Mouse (Mus musculus) heart, embryonic 11.5 days (tissue): ENCODE measurements around the gene Zfp219. TPM values are rescaled to one million over a fixed set of nuclear protein-coding genes. Genes with fewer than 3 reads are reported as not detected.

Source experiments
- ATAC-seq: fragments of 200-750 bp; cut with Nextera tagmentation; replicated peaks from 2 replicates; pipeline ENCODE4 v1.8.0; 2017; ENCODE audit warnings: moderate library complexity; ENCODE audit not compliant: insufficient number of reproducible peaks, low FRiP score, low TSS enrichment
- H3K27ac ChIP-seq: fragments of 300-500 bp; sonication (generic); 2 replicates; pipeline ENCODE4 v1.5.1; 2014; ENCODE audit warnings: mild to moderate bottlenecking, low read depth, low read length
- H3K27me3 ChIP-seq: fragments of 300-500 bp; sonication (generic); 2 replicates; pipeline ENCODE4 v1.6.1; 2014; ENCODE audit warnings: mild to moderate bottlenecking, low read length, mixed read lengths; ENCODE audit not compliant: control insufficient read depth, insufficient read depth
- H3K36me3 ChIP-seq: fragments of 300-500 bp; sonication (generic); 2 replicates; pipeline ENCODE4 v1.6.1; 2014; ENCODE audit warnings: mild to moderate bottlenecking, low read length, moderate library complexity, mixed read lengths; ENCODE audit not compliant: control insufficient read depth, insufficient read depth
- H3K4me1 ChIP-seq: fragments of 300-500 bp; sonication (generic); 2 replicates; pipeline ENCODE4 v1.6.1; 2014; ENCODE audit warnings: low read length; ENCODE audit not compliant: control insufficient read depth, insufficient read depth
- H3K4me2 ChIP-seq: fragments of 300-500 bp; sonication (generic); 2 replicates; pipeline ENCODE4 v1.6.1; 2014; ENCODE audit warnings: mild to moderate bottlenecking, moderate library complexity
- H3K4me3 ChIP-seq: fragments of 300-500 bp; sonication (generic); 2 replicates; pipeline ENCODE4 v1.5.1; 2014; ENCODE audit warnings: low read depth, low read length
- H3K9ac ChIP-seq: fragments of 300-500 bp; sonication (generic); 2 replicates; pipeline ENCODE4 v1.6.1; 2014; ENCODE audit warnings: mild to moderate bottlenecking, low read depth, low read length, moderate library complexity
- H3K9me3 ChIP-seq: fragments of 300-500 bp; sonication (generic); replicated peaks from 2 replicates; pipeline ENCODE4 v1.6.1; 2016; ENCODE audit warnings: low read length; ENCODE audit not compliant: control insufficient read depth
- WGBS: fragments of 180-500 bp; shearing (Covaris S2); extraction: QIAGEN DNeasy Blood & Tissue Kit; methylation state at CpG from one replicate; pipeline ENCODE4 v1.1.7; 2014; ENCODE audit not compliant: insufficient replicate concordance; 5-methylcytosine and 5-hydroxymethylcytosine counted together
- polyA plus RNA-seq: library from polyadenylated mRNA; unstranded; fragments of >200 nt; fragmentation: Nextera tagmentation; extraction: Ambion mirVana; gene quantifications from 2 replicates; pipeline ENCODE4 v1.2.1, GENCODE M21; 2014

Zfp219 gene
- polyA plus RNA-seq, 1 experiment from 2014 or later = 22.0 TPM

DNA sequence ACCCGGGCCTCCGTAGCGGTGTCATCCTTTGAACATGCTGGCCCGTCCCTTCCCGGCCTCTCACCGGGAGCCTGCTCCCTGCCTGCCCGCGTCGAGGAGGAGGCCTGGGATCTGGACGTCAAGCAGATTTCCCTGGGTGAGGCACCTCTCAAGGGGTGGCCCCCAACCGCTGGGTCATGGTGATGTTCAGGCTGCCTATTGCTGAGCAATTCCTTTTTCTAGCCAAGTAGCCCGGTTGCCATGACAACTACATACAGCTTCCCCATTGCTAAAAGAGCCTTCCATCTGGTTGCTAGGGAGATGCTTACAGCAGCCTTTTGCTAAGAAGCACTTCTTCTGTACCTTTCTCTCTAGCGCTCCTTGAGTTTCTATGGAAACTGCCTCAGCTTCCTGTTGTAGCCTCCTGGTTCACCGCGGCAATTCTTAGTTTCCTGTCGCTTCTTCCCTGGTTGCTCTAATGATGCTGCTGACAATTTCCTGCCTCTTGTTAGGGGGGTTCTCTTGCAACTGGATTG is 16.5 kb downstream of the Zfp219 start:
- peaks cover 25% of the 10 kb centered on the region for H3K4me1 ChIP-seq
- H3K27me3 ChIP-seq = no peaks in the 10 kb centered on the region
- H3K9ac ChIP-seq = no peak overlapping the region
- no peak overlapping the region for H3K4me3 ChIP-seq
- H3K9me3 ChIP-seq = no peaks in the 10 kb centered on the region
- ATAC-seq = no peak
- no peak overlapping the region for H3K27ac ChIP-seq
- peaks cover 38% of the 10 kb centered on the region for H3K36me3 ChIP-seq
- H3K4me2 ChIP-seq = no peak overlapping the region
- WGBS = 56% methylated on average over 16 of the region's 16 CpGs

DNA sequence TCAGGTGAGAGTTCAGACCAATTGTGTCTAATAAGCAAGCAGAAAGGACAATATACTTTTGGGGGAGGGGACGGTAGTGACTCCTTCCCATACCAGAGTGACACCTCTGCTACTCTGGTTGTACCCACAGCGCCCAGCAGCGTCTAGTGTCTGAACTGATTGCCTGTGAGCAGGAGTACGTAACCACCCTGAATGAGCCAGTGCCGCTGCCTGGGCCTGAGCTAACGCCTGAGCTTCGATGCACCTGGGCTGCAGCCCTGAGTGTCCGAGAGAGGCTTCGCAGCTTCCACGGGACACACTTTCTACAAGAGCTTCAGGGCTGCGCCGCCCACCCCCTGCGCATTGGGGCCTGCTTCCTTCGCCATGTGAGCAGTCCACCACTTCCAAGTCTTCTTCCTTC is 23.1 kb downstream of the Zfp219 start:
- no peak overlapping the region for H3K4me3 ChIP-seq
- no peak overlapping the region for H3K9ac ChIP-seq
- peaks cover 56% of the 10 kb centered on the region for H3K36me3 ChIP-seq
- H3K9me3 ChIP-seq = no peaks in the 10 kb centered on the region
- WGBS = 90% methylated on average over 14 of the region's 14 CpGs
- H3K27me3 ChIP-seq = no peaks in the 10 kb centered on the region
- no peak overlapping the region for H3K27ac ChIP-seq
- no peaks in the 10 kb centered on the region for H3K4me1 ChIP-seq
- ATAC-seq = 0 out of 2 replicates have a peak, but pooled peaks have one; percentile 7
- no peak overlapping the region for H3K4me2 ChIP-seq

DNA sequence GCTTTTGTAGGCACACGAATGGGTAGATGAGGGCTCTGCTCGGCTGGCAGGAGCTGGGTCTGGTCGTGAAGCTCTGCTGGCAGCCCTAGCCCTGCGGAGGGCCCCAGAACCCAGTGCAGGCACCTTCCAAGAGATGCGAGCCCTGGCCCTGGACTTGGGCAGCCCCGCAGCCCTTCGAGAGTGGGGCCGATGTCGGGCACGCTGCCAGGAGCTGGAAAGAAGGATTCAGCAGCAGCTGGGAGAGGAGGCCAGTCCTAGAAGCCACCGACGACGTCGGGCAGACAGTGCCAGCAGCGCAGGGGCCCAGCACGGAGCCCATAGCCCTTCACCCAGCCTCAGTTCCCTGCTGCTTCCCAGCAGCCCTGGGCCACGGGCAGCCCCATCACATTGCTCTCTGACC is 23.7 kb downstream of the Zfp219 start:
- H3K27ac ChIP-seq = no peak overlapping the region
- no peaks in the 10 kb centered on the region for H3K4me1 ChIP-seq
- H3K4me3 ChIP-seq = no peak overlapping the region
- peaks cover 56% of the 10 kb centered on the region for H3K36me3 ChIP-seq
- no peak overlapping the region for H3K9ac ChIP-seq
- WGBS = 57% methylated on average over 17 of the region's 17 CpGs
- no peak overlapping the region for H3K4me2 ChIP-seq
- ATAC-seq = no peak
- H3K9me3 ChIP-seq = no peaks in the 10 kb centered on the region
- no peaks in the 10 kb centered on the region for H3K27me3 ChIP-seq

DNA sequence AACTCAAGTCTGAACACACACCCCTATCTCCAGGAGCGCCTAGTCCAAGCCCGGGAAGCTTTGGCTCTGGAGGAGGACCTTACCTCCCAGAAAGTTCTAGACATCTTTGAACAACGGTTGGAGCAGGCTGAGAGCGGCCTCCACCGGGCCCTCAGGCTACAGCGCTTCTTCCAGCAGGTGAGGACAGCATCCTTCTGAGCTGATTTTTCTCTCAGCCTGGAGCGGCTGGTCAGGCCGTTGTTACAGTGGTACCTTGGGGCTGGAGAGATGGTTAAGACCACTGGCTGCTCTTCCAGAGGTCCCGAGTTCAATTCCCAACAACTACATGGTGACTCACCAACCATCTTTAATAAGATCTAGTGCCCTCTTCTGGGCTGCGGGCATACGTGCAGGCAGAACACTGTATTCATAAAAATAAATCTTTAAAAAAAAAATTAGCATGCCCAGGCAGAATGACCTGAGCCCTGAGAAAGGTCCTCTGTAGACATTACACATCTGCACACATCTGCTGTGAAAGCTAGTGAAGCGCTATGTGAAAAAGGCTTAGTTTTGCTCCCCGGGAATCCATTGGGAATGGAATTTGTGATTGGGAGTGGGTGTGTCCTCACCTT is 24.2 kb downstream of the Zfp219 start:
- Histone ChIP-seq H3K9ac (no peak overlapping the region), H3K4me2 (no peak overlapping the region), H3K4me3 (no peak overlapping the region), H3K27me3 (no peaks in the 10 kb centered on the region), H3K36me3 (peaks cover 58% of the 10 kb centered on the region), H3K27ac (no peak overlapping the region), H3K4me1 (no peaks in the 10 kb centered on the region), H3K9me3 (no peaks in the 10 kb centered on the region)
- no peak for ATAC-seq
- WGBS = 85% methylated on average over 13 of the region's 13 CpGs

DNA sequence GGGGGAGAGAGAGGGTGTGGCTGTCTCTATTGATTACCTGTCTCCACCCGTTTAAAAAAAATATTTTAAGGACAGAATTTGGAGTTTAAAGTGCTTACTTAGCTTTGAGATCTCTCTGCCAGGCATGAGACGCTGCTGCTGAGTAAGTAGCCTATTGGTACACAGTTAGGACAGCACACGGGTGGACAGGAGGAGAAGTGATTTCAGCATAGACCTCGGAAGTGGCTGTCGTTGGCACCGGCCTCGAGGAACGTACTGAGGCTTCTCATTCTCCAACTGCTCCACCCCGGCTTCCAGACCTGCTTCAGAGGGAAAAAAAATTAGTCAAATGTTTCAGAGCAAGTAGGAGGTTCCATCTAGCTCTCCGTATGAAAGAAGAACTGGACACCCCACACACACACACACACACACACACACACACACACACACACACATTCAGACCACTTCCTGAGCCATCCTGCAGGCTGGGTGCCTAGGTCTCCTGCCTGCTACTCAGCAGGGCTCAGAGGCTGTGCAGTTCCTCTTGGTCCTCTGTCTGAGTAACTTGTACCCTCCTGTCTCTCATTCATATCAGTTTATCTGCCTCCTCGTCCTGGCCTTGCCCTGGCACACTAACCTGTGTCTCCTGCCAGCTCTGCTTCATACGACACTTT is 25.2 kb downstream of the Zfp219 start:
- Histone ChIP-seq H3K4me2 (no peak overlapping the region), H3K36me3 (peaks cover 56% of the 10 kb centered on the region), H3K9me3 (no peaks in the 10 kb centered on the region), H3K4me1 (no peaks in the 10 kb centered on the region), H3K27ac (no peak overlapping the region), H3K27me3 (no peaks in the 10 kb centered on the region), H3K9ac (no peak overlapping the region), H3K4me3 (no peak overlapping the region)
- WGBS = 80% methylated on average over 12 of the region's 12 CpGs
- ATAC-seq = no peak

DNA sequence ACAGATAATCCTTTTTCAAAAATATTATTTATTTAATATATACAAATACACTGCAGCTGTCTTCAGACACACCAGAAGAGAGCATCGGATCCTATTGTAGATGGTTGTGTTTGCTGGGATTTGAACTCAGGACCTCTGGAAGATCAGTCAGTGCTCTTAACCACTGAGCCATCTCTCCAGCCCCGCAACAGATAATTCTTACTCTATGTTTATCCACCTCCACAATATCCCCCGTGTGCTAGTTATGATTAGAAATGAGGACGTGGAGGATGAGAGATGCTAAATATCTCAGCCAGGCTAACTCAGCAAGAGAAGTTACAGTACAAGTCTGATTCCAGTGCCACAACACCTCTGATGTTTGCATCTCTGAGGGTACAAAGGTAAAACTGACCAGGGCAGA is 26.1 kb downstream of the Zfp219 start:
- peaks cover 61% of the 10 kb centered on the region for H3K36me3 ChIP-seq
- WGBS = 80% methylated on average over 4 of the region's 4 CpGs
- no peak for ATAC-seq
- H3K4me3 ChIP-seq = no peak overlapping the region
- H3K9me3 ChIP-seq = no peaks in the 10 kb centered on the region
- H3K4me2 ChIP-seq = no peak overlapping the region
- no peaks in the 10 kb centered on the region for H3K27me3 ChIP-seq
- no peak overlapping the region for H3K9ac ChIP-seq
- no peak overlapping the region for H3K27ac ChIP-seq
- H3K4me1 ChIP-seq = no peaks in the 10 kb centered on the region

DNA sequence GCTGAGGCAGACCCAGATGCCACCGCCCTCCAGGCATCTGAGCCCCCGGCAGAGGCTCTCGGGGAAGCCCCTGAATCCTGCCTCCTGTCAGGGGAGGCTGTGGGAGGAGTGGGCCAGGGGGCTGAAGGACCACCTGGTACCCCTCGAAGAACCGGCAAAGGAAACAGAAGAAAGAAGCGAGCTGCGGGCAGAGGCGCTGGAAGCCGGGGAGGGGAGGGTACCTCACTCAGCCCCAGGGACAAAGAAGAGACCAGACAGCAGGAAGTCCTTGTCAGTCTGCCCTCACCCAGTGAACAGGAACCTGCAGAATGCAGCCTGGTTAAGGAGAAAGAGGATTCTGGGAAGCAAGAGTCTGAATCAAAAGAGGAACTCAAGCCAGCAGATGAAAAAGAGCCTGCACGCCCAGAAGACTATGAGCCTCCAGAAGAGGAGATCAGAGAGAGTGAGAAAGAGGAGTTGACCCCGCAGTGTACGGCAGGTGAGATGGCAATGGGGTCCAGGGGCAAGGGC is 31.0 kb downstream of the Zfp219 start:
- Histone ChIP-seq H3K27me3 (no peaks in the 10 kb centered on the region), H3K9ac (0 out of 2 replicates have a peak overlapping the region, but pooled peaks have one; percentile 10), H3K27ac (no peak overlapping the region), H3K4me3 (no peak overlapping the region), H3K9me3 (no peaks in the 10 kb centered on the region), H3K4me1 (peaks cover 3% of the 10 kb centered on the region), H3K36me3 (peaks cover 38% of the 10 kb centered on the region), H3K4me2 (no peak overlapping the region)
- 63% methylated on average over 12 of the region's 12 CpGs for WGBS
- ATAC-seq = no peak

DNA sequence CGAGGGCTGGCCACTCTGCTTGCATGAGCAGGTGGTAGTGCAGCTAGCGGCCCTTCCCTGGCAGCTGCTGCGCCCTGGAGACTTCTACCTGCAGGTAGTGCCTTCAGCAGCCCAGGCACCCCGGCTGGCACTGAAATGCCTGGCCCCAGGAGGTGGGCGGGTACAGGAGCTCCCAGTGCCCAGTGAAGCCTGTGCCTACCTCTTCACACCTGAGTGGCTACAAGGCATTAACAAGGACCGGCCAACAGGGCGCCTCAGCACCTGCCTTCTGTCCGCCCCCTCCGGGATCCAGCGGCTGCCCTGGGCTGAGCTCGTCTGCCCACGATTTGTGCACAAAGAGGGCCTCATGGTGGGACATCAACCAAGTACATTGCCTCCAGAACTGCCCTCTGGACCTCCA is 31.8 kb downstream of the Zfp219 start:
- H3K36me3 ChIP-seq = peaks cover 36% of the 10 kb centered on the region
- H3K27me3 ChIP-seq = no peaks in the 10 kb centered on the region
- WGBS = 76% methylated on average over 12 of the region's 12 CpGs

More for the DNA sequence above, 31.8 kb downstream of the Zfp219 start:
- Histone ChIP-seq H3K4me3 (no peak overlapping the region), H3K27ac (no peak overlapping the region), H3K4me1 (peaks cover 6% of the 10 kb centered on the region), H3K4me2 (no peak overlapping the region), H3K9ac (no peak overlapping the region), H3K9me3 (no peaks in the 10 kb centered on the region)
- ATAC-seq = no peak
